Mouse (Mus musculus) bone marrow macrophage, adult 2 months (primary cell): ENCODE measurements around the gene Asic4.

Source experiments
- CTCF ChIP-seq: IDR thresholded peaks from 2 replicates; pipeline ENCODE4 v1.5.1; 2012; ENCODE audit warnings: low read depth, mild to moderate bottlenecking, low read length, moderate library complexity
- POLR2A ChIP-seq: IDR thresholded peaks from 2 replicates; pipeline ENCODE4 v1.6.1; 2012; ENCODE audit warnings: mild to moderate bottlenecking, low read depth, low read length, borderline replicate concordance

DNA sequence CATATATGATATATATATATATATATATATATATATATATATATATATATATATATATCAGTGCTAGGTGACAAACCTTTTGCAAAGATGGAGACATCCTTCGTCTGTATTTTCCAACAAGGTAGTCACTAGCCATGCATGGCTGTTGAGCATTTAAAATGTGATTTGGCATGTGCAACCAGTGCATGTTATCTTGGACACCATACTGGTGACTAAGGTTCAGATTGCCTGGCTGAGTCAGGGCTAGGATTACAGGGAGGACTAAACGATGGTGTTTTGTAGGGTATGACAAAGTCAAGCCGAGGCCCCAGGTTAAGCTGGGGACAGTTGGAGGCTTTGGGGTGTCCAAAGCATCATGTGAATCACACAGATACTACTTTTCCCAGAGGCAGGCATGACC is 5.2 kb downstream of the Asic4 start:
- no peak for TF ChIP-seq POLR2A
- no peak for TF ChIP-seq CTCF
